Mouse (Mus musculus): Measurements from ENCODE around the gene Mybbp1a. TPM values are rescaled to one million over a fixed set of nuclear protein-coding genes. Genes with fewer than 3 reads are reported as not detected.

Gene Mybbp1a
- polyA plus RNA-seq, 1 experiment from 2014 or later = 141 TPM

- H3K4me3 ChIP-seq (ENCODE audit: low read length) = no peak overlapping the region
- peaks cover 30% of the 10 kb centered on the region for H3K4me1 ChIP-seq (ENCODE audit: control insufficient read depth, insufficient read depth, low read length)
- no peak overlapping the region for H3K27ac ChIP-seq (ENCODE audit: low read length)
- H3K36me3 ChIP-seq (ENCODE audit: control insufficient read depth, insufficient read depth, low read length) = no peaks in the 10 kb centered on the region
- H3K27me3 ChIP-seq (replicated peaks; ENCODE audit: control insufficient read depth, insufficient read depth, low read length) = no peaks in the 10 kb centered on the region
- H3K9ac ChIP-seq (ENCODE audit: low read depth, low read length) = no peak overlapping the region
- H3K4me2 ChIP-seq (ENCODE audit: low read depth, low read length) = no peak overlapping the region
- no peak for ATAC-seq
- 91% methylated on average over 4 of the region's 4 CpGs for WGBS
- no peaks in the 10 kb centered on the region for H3K9me3 ChIP-seq (ENCODE audit: control insufficient read depth, low read length)
Measured at GRCm38 (mm10) chr11:72500139-72500538, 59.0 kb downstream of the Mybbp1a start.

Other genes starting within 250 kb of the Mybbp1a start
- gene Gm43951, start 234.5 kb upstream of the Mybbp1a start, polyA plus RNA-seq (2015; fragmentation: Nextera tagmentation; extraction: Ambion mirVana) = 0.06 and 0.16 TPM in 2 replicates
- gene 4933427D14Rik, start 233.9 kb upstream of the Mybbp1a start, polyA plus RNA-seq (2015; fragmentation: Nextera tagmentation; extraction: Ambion mirVana) = 7.9 and 9.5 TPM in 2 replicates
- 423 and 443 TPM in 2 replicates for gene Txndc17, start 233.8 kb upstream of the Mybbp1a start, polyA plus RNA-seq (2015; fragmentation: Nextera tagmentation; extraction: Ambion mirVana)
- gene Med31, start 225.8 kb upstream of the Mybbp1a start, polyA plus RNA-seq (2015; fragmentation: Nextera tagmentation; extraction: Ambion mirVana) = 27.6 and 30.4 TPM in 2 replicates
- gene Slc13a5, start 174.1 kb upstream of the Mybbp1a start, polyA plus RNA-seq (2015; fragmentation: Nextera tagmentation; extraction: Ambion mirVana) = 0.11 and 0.16 TPM in 2 replicates
- 4.8 and 5.4 TPM in 2 replicates for gene Xaf1, start 139.7 kb upstream of the Mybbp1a start, polyA plus RNA-seq (2015; fragmentation: Nextera tagmentation; extraction: Ambion mirVana)
- gene Fbxo39, start 126.9 kb upstream of the Mybbp1a start, polyA plus RNA-seq (2015; fragmentation: Nextera tagmentation; extraction: Ambion mirVana) = not detected in 2 replicates
- 0.16 and 0.26 TPM in 2 replicates for gene Tekt1, start 78.9 kb upstream of the Mybbp1a start, polyA plus RNA-seq (2015; fragmentation: Nextera tagmentation; extraction: Ambion mirVana)
- gene Smtnl2, start 29.6 kb upstream of the Mybbp1a start, polyA plus RNA-seq (2015; fragmentation: Nextera tagmentation; extraction: Ambion mirVana) = 27.3 and 28.9 TPM in 2 replicates
- 19.2 and 21.2 TPM in 2 replicates for gene Ggt6, start 5.8 kb upstream of the Mybbp1a start, polyA plus RNA-seq (2015; fragmentation: Nextera tagmentation; extraction: Ambion mirVana)
- 5.9 and 7.5 TPM in 2 replicates for gene Spns2, start 48.5 kb downstream of the Mybbp1a start, polyA plus RNA-seq (2015; fragmentation: Nextera tagmentation; extraction: Ambion mirVana)
- gene Spns3, start 109.2 kb downstream of the Mybbp1a start, polyA plus RNA-seq (2015; fragmentation: Nextera tagmentation; extraction: Ambion mirVana) = 3.2 and 5.7 TPM in 2 replicates
- 49.1 and 50.0 TPM in 2 replicates for gene Ube2g1, start 165.9 kb downstream of the Mybbp1a start, polyA plus RNA-seq (2015; fragmentation: Nextera tagmentation; extraction: Ambion mirVana)
- gene Ankfy1, start 248.7 kb downstream of the Mybbp1a start, polyA plus RNA-seq (2015; fragmentation: Nextera tagmentation; extraction: Ambion mirVana) = 14.1 and 17.4 TPM in 2 replicates